Mouse (Mus musculus) macrophage (primary cell): Measurements from ENCODE around the gene Actn1. TPM values are rescaled to one million over a fixed set of nuclear protein-coding genes. Genes with fewer than 3 reads are reported as not detected.

Source experiments
- H3K27ac ChIP-seq: fragments of 350-480 bp; formaldehyde crosslinking; 2 replicates; pipeline ENCODE4 v1.9.0; 2021
- H3K36me3 ChIP-seq: fragments of 350-480 bp; formaldehyde crosslinking; 2 replicates; pipeline ENCODE4 v1.9.0; 2021; ENCODE audit errors: inconsistent target
- H3K4me3 ChIP-seq: fragments of 350-480 bp; formaldehyde crosslinking; 2 replicates; pipeline ENCODE4 v1.9.0; 2021; ENCODE audit errors: inconsistent target
- H3K79me2 ChIP-seq: fragments of 350-480 bp; formaldehyde crosslinking; 2 replicates; pipeline ENCODE4 v1.9.0; 2021; ENCODE audit errors: inconsistent target
- WGBS: methylation state at CpG from one replicate; pipeline ENCODE4 v1.1.7; 2026; ENCODE audit warnings: inconsistent platforms; ENCODE audit not compliant: missing documents; 5-methylcytosine and 5-hydroxymethylcytosine counted together
- polyA plus RNA-seq: library from polyadenylated mRNA; stranded (reverse); fragments of 250-400 nt; gene quantifications from 3 replicates; pipeline ENCODE4 v1.2.4, GENCODE M21; 2018; ENCODE audit warnings: inconsistent platforms

The Actn1 gene
- polyA plus RNA-seq, 1 experiment from 2014 or later: 88.5 TPM

- 93% methylated on average over 12 of the region's 12 CpGs for WGBS
- no peaks in the 10 kb centered on the region for H3K36me3 ChIP-seq
- no peak overlapping the region for H3K27ac ChIP-seq
- H3K4me3 ChIP-seq: no peak overlapping the region
- peaks cover 8% of the 10 kb centered on the region; the same call in 1 of the 2 replicates for H3K79me2 ChIP-seq
Observed at GRCm38 (mm10) chr12:80136264-80136930, 123.8 kb downstream of the Actn1 start.

DNA sequence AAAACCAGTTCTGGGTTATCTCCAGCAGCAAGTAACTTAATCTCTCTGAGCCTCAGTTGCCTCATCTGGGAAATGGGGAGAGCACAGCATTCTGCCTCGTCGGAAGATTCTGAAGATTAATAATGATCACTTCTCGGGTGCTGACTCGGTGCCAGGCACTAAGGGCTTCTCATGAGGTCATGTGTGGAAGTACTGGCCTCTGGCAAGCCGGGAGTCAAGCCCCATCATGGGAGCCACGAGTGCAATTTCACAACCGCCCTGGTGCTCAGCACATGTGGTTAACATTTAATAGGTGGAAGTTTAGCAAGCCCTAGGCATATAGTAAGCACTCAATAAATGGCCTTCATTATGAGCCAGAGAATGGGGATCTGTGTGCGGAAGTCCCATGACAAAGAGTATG is 125.0 kb downstream of the Actn1 start:
- Histone ChIP-seq H3K36me3 (no peaks in the 10 kb centered on the region), H3K79me2 (peaks cover 11% of the 10 kb centered on the region; the same call in 1 of the 2 replicates), H3K27ac (no peak overlapping the region), H3K4me3 (no peak overlapping the region)
- 71% methylated on average over 8 of the region's 8 CpGs for WGBS

DNA sequence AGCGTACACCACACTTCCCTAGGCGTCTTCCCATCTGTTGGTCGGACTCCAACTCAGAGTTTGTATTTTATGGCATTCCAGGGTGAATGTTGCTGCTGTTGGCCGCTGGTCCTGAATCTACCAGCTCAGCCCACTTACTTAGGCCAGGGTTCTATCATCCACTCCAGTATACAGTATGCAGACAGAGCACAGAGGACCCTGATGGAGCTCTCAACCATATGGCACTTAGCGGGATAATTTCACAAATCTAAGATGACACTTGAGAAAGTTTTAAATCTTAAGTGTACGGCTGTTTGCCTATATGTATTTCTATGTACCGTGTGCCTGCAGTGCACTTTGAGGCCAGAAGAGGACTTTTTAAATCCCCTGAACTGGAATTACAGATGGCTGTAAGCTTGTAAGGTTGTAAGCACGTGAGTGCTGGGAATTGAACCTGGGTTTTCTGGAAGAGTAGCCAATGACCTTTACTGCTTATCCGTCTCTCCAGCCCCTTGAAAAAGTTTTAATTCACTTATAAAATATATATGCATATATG is 127.1 kb downstream of the Actn1 start:
- Histone ChIP-seq H3K4me3 (no peak overlapping the region), H3K79me2 (peaks cover 24% of the 10 kb centered on the region; the same call in 1 of the 2 replicates), H3K27ac (no peak overlapping the region), H3K36me3 (no peaks in the 10 kb centered on the region; the same call in 1 of the 2 replicates)
- 51% methylated on average over 9 of the region's 9 CpGs for WGBS

- WGBS: 1% methylated on average over 66 of the region's 66 CpGs
- Histone ChIP-seq H3K4me3 (peak overlapping the region; percentile 29), H3K36me3 (no peaks in the 10 kb centered on the region; the same call in 1 of the 2 replicates), H3K79me2 (peaks cover 24% of the 10 kb centered on the region; the same call in 1 of the 2 replicates), H3K27ac (peak overlapping the region; percentile 96)
Observed at GRCm38 (mm10) chr12:80132250-80133003, 127.7 kb downstream of the Actn1 start.

- Histone ChIP-seq H3K79me2 (peaks cover 24% of the 10 kb centered on the region; the same call in 1 of the 2 replicates), H3K4me3 (peak overlapping the region; percentile 29), H3K36me3 (no peaks in the 10 kb centered on the region; the same call in 1 of the 2 replicates), H3K27ac (peak overlapping the region; percentile 96)
- 61% methylated on average over 14 of the region's 17 CpGs for WGBS
Observed at GRCm38 (mm10) chr12:80131359-80132249, 128.6 kb downstream of the Actn1 start.

GRCm38 (mm10) chr12:80130558-80131358 is 129.4 kb downstream of the Actn1 start:
- peak overlapping the region; percentile 3; the same call in 1 of the 2 replicates for H3K4me3 ChIP-seq
- H3K27ac ChIP-seq: peak overlapping the region; percentile 96
- WGBS: 9% methylated on average over 5 of the region's 6 CpGs
- no peaks in the 10 kb centered on the region; the same call in 1 of the 2 replicates for H3K36me3 ChIP-seq
- H3K79me2 ChIP-seq: peaks cover 24% of the 10 kb centered on the region; the same call in 1 of the 2 replicates

DNA sequence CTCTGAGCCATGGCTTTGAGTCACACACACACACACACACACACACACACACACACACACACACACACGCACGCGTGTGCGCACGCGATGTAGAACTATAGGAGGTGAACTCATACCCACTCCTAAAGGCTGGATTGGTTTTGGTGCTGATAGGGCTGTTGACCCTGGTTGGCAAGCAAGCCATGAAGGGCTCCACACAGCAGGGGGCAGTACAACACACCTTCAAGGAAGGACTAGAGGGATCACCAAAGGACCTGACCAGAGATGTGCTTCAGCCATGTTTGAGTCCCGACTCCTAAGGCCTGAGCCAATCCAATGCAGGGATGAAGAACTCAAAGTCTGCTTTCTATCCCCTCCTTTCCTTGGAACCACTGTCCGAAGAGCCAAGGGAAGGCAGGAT is 130.6 kb downstream of the Actn1 start:
- WGBS: 82% methylated on average over 6 of the region's 8 CpGs
- Histone ChIP-seq H3K36me3 (peaks cover 10% of the 10 kb centered on the region), H3K79me2 (peaks cover 24% of the 10 kb centered on the region; the same call in 1 of the 2 replicates), H3K4me3 (no peak overlapping the region), H3K27ac (peak overlapping the region; percentile 96)

DNA sequence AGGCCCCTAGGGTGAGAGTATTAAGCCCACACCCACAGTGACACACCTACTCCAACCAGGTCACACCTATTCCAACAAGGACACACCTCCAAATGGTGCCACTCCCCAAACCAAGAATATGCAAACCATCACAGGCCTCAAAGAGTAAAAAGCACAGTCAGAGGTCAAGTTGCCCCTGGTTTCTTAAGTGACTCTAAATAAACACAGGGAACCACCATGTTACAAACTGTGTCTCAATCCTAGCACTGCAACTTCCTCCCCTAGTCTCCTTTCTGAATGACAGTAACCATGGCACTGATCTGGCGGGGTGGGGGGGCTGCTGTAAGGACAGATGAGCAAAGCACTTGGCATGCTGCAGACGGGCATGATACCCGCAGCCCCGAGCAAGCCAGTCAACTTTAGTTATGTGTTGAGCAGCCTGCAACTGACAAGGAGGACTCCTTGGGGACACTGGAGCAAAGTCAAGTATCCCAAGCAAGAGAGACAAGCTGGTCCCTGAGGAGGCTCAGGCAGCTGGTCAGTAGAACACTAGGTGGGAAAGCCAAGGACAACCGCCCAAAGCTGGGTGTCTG is 132.9 kb downstream of the Actn1 start:
- Histone ChIP-seq H3K4me3 (no peak overlapping the region), H3K27ac (no peak overlapping the region), H3K79me2 (peaks cover 24% of the 10 kb centered on the region; the same call in 1 of the 2 replicates), H3K36me3 (peaks cover 27% of the 10 kb centered on the region)
- 39% methylated on average over 5 of the region's 5 CpGs for WGBS

DNA sequence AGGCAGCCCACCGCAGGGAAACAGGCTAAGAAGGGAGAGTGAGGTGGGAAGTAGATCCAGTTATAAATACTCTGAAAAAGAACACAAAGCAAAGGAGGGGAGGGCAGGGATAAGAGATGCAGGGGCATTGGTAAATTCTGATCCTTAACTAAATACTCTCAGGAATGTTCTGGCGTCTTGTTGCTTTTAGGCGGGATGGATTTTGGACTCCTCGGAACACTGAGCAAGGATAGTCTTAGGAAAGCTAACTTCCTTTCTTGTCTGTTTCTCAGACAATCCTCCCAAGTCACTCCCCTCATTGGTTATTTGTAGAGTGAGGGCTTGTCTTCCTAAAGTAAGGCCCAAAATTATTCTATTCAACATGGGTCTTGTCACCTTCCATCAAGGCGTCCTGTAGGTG is 134.9 kb downstream of the Actn1 start:
- peaks cover 41% of the 10 kb centered on the region for H3K36me3 ChIP-seq
- no peak overlapping the region for H3K4me3 ChIP-seq
- WGBS: 98% methylated on average over 5 of the region's 5 CpGs
- peaks cover 14% of the 10 kb centered on the region; the same call in 1 of the 2 replicates for H3K79me2 ChIP-seq
- H3K27ac ChIP-seq: no peak overlapping the region

GRCm38 (mm10) chr12:80124756-80125155 is 135.4 kb downstream of the Actn1 start:
- 85% methylated on average over 3 of the region's 3 CpGs for WGBS
- Histone ChIP-seq H3K79me2 (peaks cover 9% of the 10 kb centered on the region; the same call in 1 of the 2 replicates), H3K4me3 (no peak overlapping the region), H3K36me3 (peaks cover 44% of the 10 kb centered on the region), H3K27ac (no peak overlapping the region)

DNA sequence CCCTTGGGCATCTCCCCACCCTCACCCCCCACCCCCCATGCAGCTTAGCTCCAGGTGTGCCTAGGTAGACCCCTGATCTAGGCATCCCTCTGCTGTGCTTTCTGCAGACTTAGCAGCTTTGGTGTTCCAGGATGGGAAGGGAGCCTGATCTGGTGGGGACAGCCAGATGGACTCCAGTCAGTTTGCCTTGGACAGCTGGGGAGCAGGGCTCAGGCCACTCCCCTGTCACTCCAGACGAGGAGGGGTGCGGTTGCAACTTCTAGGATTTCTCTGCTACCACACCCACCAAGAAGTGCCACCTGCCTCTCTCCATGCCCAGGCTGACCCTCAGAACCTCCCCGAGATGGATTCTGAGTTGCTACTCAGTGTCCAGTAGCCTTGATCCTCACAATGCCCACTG is 136.0 kb downstream of the Actn1 start:
- WGBS: 96% methylated on average over 3 of the region's 3 CpGs
- Histone ChIP-seq H3K4me3 (no peak overlapping the region), H3K36me3 (peaks cover 47% of the 10 kb centered on the region), H3K79me2 (peaks cover 3% of the 10 kb centered on the region; the same call in 1 of the 2 replicates), H3K27ac (no peak overlapping the region)

DNA sequence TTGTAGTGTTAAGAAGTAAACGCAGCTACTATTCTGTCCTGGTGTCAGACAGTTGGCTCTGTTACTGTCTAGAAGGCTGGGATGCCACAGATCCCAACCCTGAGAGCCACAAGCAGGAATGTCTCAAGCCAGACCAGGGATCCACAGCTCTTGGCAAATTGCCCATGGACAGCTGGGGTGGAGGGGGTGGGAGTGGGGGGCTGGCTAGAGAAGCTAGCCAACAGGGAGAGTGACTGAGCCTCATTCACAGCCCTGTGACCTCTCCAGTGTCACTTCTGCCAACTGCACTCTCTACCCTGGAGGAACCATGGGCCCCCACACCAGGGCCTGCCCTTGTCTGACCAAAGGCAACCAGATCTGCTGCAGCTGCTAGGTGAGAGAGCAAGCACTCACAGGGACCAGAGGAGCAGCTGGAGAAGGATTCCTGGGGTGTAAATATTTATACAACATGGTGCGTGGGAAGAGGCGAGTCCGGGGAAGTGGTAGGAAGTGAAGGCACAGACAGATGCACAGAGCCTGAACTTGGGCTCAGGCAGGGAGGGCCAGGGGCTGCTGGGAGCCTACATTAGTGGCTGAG is 136.9 kb downstream of the Actn1 start:
- no peak overlapping the region for H3K27ac ChIP-seq
- no peak overlapping the region for H3K4me3 ChIP-seq
- 90% methylated on average over 2 of the region's 4 CpGs for WGBS
- peaks cover 47% of the 10 kb centered on the region for H3K36me3 ChIP-seq
- no peaks in the 10 kb centered on the region; the same call in 1 of the 2 replicates for H3K79me2 ChIP-seq

DNA sequence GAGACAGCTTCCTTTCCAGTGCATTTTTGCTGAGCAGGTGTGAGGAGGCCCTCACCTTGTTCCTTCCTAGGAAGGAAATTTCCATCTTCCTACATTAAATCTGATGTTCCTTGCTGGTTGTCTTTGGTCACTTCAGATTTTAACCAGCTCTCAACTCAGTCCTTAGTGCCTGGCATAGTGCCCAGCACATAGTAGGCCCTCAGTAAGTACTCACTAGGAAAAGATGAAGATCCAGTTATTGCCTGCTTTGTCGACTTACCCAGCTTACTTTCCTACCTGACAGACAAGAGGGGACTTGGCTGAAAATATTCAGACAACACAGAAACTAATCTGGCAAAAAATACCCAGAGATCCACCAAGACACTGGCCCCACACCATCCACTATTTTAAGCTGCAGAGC is 138.7 kb downstream of the Actn1 start:
- H3K36me3 ChIP-seq: peaks cover 47% of the 10 kb centered on the region
- WGBS: 83% methylated on average over 1 of the region's 1 CpGs
- H3K79me2 ChIP-seq: no peaks in the 10 kb centered on the region
- H3K27ac ChIP-seq: no peak overlapping the region
- H3K4me3 ChIP-seq: no peak overlapping the region
